Mouse (Mus musculus): ENCODE data around the gene Acvr1b.

GRCm38 (mm10) chr15:101197497-101198179 lies 23.8 kb downstream of the Acvr1b start:
- TF ChIP-seq POLR2A (IDR thresholded peaks at IDR 0.05; ENCODE audit: insufficient read length, low read depth) (no peak), MAX (IDR thresholded peaks at IDR 0.05; ENCODE audit: low read depth) (no peak), POLR2AphosphoS2 (IDR thresholded peaks at IDR 0.05; ENCODE audit: insufficient read length, low read depth) (no peak), TCF12 (IDR thresholded peaks at IDR 0.05; ENCODE audit: insufficient read depth, poor library complexity, severe bottlenecking) (no peak), REST (IDR thresholded peaks at IDR 0.05; ENCODE audit: insufficient read depth, insufficient read length) (no peak), MYOG (IDR thresholded peaks at IDR 0.05; ENCODE audit: control insufficient read depth in 1 of 3, insufficient read depth in 1 of 3, insufficient read length in 2 of 3, low read depth in 2 of 3) (no peak), MYOD1 (IDR thresholded peaks at IDR 0.05; ENCODE audit: control insufficient read depth in 1 of 3, insufficient read length in 2 of 3, low read depth in 2 of 3) (no peak), USF1 (IDR thresholded peaks at IDR 0.05; ENCODE audit: low read depth) (no peak), E2F4 (IDR thresholded peaks at IDR 0.05; ENCODE audit: insufficient read depth) (no peak), CEBPB (IDR thresholded peaks at IDR 0.05; ENCODE audit: insufficient read depth, poor library complexity, severe bottlenecking) (no peak), SRF (IDR thresholded peaks at IDR 0.05; ENCODE audit: control insufficient read depth, insufficient read length, low read depth) (no peak)

Data from myocyte (in vitro differentiated cells).